Mouse (Mus musculus): ENCODE measurements around the gene Pan2.

The Pan2 gene

DNA sequence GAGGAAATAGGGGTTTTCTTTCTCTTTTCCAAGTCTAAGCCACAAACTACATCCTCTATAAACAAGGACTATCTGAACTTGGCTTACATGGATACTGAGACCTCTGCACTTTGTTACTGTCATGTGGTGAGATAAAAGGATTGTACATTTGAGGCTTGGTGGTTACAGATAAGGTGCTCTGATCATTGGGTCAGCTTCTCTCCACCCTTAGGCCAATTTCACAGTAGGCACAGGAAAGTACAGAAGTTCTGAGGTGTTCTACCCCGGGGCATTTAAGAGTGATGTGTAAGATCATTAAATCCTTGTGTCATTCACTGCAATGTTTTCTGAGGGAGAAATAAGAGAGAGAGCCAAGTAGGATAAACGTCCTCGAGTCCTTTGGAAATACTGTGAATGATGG, 33.5 kb downstream of the Pan2 start:
- DNase-seq, result no peak

DNA sequence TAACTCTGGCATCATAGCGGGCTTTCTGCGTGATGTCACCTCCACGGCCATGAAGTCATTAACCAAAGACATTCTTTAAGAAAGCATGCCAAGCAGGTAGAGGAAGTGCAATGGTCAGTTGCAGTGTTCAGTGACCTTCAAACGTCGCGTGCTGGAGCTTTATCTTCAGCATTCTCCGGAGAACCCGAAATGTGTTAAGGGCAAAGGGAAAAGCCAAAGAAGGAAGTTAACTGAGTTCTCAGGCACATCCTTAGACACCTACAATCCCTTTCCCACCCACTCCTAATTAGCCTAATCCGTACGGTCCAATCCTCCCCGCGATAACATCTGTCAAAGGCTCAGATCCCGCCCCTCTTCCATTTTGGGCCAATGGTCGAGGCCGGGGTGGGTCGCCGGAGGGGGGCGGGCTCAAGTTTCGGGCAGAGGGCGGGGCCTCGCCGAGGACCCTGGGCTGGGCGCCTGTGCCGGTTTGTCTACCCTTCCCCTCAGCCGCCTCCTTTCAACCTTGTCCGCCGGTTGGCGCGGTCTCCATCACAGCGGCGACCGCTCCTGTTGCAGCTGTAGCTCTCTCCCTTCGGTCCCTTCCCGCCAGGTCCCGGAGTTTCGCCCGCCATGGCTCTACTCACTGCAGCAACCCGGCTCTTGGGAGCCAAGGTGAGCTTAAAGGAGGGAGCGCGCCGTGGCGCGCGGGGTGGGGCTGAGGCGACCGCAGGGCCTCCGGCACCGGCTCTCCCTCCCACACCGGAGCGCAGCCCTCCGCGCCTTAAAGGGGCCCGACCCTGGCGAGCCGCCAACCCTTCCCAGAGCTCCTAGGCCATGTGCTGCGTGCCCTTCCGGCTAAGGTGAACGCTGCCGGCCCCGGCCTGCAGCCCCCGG, 34.4 kb downstream of the Pan2 start, which contains the start of gene Cs:
Gene Cs (plus strand): TSS at position 429 of the 876 bp plus-strand sequence.
- DNase-seq, result peak; percentile 98 to 99

DNA sequence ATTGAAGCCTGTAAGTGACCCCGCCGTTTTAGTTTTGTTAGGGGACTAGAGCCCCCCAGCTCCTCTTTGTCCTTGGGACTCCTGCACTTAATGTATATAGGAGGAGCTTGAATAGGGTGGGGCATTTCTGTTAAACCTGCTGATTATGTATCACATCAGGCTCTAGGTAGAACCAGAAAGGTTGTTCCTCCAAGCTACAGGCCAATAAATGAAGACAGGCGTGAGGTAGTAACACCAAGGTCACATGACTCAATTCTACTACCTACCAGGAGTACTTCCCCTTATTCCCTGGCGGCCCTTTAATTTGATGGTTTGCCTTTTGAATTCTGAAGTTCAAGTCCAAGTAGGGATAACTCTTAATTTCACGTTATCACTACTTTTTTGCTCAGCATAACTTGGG, 35.3 kb downstream of the Pan2 start:
- DNase-seq, result peak in 1 of 2 experiments; percentile 24

DNA sequence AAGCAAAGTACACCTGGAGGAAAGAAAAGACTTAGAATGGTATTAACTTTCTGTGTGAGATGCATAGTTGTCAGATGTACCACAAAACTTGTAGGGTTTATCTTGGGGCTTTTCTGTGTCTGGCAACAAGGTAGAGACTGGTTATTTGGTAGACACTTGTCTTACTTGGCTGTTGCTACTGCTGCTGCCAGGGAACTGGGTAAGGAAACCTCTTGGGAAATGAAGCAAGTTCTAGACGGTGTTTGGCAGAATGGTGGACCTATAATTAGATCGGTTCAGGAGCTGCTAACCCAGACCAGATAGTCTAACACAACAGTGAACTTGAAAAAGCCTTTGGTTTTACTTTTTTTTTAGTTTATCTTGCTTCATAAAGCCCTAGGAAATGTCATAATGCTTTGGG, 35.8 kb downstream of the Pan2 start:
- DNase-seq, result no peak

DNA sequence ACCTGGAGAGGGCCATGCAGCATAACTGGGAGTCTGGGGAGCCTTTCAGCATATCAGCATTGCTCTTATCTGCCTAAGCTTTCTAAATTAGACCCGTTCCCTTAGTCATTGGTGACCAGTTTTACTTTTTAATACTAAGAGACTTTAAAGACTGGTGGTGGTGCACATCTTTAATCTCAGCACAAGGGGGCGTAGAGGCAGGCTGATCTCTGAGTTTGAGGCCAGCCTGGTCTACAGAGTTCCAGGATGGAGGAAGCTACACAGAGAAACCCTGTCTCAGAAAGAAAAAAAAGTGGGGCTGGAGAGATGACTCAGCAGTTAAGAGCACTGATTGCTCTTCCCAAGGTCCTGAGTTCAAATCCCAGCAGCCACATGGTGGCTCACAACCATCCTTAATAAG, 37.1 kb downstream of the Pan2 start:
- no peak for DNase-seq

DNA sequence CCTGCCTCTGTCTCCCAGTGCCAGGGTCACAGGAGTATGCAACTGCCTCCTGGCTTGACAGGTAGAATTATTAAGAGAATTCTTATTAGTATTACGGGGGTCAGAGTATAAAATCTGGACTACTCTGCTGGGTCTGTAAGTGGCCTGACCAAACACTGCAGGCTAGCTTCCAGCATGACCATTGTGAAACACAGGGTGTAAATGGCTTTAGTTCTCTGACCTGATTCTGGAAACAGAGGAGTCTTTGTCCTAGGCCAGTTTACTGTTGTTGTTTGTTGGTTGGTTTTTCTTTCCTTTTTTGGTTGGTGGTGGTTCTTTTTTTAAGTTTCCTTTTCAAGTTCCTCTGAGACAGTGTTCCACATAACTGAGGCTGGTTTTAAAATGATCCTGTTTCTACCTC, 40.3 kb downstream of the Pan2 start:
- no peak for DNase-seq

DNA sequence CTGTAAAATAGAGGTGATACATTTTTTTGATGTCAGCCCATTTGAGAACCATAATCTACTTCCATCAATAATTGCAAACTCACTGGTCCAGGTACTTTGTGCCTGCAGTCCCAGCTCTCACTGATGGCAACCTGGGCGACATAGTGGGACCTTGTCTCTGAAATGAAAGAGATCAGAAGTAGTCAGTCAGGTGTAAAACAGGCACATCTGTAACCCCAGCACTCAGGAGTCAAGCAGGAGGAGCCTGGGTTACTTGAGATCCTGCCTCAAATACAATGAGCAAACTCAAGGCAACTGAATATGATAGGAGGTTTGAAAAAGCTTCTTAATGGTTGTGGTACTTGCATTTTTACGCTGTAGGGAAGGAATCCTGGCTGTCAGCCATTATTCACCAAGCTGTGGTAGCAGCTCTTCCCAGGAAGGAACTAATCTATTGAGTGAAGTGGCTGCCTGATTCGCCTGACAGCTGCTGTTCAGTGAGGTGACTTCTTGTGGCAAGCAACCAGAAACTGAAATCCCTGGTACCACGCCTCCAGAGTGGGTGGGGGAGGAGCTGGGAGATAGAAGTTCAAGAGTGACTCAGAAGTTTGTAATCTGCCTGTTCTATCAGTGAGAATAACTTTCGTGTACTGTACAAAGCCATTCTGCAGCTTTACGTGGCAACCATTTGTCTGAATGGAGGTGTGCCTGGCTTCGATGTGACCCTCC, 41.6 kb downstream of the Pan2 start:
- DNase-seq, result peak; percentile 86 to 87

DNA sequence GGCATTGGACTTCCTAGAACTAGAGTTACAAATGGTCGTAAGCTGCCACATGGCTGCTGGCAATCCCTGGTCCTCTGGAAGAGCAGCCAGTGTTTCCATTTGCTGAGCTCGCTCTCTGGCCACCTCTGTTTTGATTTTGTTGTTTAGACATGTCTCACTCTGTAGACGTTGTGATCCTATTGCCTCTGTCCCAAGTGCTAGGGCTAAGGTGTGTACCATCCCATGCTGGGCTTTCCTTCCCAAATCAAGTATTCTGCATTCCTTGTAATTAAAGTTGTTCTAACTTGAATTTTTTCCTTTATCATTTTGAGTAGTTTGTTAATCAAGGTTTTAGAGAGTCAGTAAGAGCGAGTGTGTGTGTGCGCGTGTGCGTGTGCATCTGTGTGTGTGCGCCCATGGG, 44.4 kb downstream of the Pan2 start:
- no peak for DNase-seq

DNA sequence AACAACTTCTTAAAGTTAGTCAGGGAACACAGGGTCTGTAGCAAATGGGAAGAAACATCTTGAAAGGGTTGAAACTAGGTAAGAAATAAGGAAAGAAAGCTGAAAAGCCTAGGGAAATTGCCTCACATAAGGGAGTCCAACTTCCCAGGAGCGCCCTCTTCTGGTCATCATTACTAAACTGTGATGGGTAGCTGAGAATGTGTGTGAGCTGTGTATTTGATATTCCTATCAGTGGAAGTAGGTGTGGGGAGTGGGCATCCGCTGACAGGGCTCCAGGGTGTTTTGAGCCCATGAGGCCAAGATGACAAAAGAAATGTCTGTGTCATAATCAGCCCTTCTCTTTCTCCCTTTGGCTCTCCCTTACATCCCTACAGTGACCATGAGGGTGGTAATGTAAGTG, 55.7 kb downstream of the Pan2 start:
- DNase-seq, result peak; percentile 70 to 81

DNA sequence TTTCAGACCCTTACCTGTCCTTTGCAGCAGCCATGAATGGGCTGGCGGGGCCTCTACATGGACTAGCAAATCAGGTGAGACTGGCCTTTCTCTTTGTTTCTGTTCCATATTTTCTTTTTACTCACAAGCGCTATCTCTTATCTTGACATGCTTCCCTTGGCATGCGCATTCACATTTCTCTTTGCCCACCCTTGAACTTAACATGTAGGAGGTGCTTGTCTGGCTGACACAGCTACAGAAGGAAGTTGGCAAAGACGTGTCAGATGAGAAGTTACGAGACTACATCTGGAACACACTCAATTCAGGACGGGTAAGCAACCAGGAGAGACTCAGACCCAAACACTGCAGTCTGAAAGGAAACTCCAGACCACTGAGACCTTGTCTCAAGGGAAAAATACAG, 56.1 kb downstream of the Pan2 start:
- DNase-seq, result no peak

DNA sequence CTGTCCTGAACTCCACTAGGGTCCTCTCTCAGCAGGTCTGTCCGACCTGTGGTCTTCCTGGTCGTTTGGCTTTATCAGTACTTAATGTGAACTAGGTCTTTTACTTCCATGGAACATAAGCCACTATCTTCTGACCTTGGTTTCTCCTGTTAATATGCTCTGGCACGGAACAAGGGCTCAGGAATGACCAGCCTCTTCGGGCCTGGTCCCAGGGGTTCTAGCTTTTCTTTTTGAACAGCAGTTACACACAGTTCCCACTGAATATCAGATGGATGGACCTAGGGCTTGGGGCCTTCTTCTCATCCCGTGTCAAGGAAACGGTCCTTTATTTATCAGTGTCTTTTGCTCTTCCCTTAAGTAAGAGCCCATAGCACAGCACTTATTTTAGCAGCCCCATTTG, 58.7 kb downstream of the Pan2 start:
- DNase-seq, result no peak

DNA sequence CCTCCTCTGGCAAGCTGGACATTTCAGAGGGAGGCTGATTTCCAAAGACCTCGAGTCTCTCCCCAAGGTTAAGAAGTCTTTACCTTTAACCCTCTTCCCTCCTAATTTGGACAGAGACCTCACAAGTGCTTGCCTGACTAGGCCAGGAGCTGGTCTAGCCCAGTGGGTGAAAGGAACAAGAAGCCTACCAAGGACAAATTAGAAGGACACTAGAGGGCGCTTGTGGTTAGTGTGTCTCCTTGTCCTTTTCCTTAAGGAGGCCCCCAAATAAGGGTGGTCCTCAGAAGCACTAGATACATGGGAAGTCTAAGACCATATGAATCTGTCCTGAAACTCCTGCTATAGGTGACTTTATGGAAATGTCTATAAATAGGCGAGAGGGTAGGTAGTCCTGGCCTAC, 59.4 kb downstream of the Pan2 start:
- DNase-seq, result peak; percentile 57 to 60

DNA sequence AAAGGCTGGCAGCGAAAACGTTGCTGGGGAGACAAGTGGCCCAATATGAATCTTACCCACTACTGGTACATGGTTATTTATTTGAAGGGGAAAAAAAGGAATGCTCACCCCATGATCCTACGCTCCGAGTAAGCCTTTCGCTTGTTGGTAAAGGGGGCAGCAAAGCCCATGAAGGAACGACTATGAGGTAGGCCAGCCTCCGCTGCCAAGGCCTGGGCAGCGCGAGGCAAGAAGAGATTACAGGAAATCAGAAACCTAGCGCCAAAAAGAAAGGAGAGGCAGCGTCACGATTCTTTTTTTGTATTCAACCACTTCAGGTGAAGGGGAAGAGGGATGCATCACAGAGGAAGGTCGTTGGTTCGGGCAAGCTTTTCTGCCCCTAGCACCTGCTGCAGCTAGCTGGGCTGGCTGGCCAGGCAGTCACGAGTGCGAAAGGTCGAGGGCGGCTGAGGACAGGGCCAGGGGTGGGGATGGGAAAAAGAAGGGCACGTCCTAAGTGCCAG, 64.8 kb downstream of the Pan2 start:
- DNase-seq, result peak; percentile 82 to 87

DNA sequence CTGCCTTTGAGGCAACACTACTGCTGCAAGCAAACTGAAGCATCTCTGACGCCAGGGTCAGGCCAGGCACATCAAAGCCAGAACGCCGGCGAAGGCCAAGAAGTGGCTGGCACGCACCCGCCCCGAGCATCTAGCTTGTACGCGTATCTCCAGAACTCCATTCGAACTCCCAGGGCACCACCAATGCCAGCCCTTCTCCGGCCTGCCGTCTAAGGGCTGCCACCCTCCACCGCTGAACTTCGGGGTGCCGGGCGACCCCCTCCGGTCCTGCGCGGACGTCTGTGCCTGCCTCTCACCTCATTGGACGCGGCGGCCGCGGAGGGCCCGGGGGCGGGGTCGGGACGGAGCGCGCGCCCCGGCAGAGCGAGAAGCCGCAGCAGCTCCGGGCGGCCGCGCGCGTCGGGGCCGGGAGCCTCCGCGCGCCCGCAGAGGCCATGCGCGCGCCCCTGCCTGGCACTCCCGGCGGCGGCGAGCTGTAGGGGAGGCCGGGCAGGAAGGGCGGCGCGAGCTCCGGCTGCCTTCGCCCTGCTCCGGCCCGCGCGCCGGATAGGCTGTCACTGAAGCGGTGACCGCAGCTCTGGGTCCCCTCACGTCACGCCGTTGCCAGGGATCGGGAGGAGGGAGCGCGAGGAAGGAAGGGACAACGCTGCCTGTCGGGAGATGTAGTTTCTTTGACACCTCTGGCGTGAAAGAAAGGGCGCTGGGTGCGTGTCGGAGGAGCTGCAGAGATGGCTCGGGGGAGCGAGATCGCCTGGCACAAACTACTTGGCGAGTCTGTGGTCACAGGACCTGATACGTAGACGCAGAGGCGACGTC, 65.5 kb downstream of the Pan2 start, which contains the start of gene Coq10a:
Gene Coq10a (minus strand): TSS at position 596 of the 816 bp plus-strand sequence.
- peak; percentile 94 for DNase-seq

DNA sequence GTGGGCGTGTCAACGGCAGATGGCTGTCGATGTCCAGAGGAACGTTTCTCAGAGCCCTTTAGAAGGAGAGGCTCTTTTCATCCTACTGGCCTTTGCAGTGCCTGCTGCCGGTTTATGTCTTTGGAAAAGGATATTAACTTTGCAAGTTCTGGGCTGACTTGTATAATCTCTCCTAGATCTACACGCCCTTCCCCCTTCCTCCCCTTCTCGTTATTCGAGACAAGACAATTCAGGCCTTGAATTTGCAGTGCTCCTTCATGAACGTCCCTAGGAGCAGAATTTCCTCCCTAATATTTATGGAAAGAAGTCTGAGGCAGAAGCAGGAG, 66.0 kb downstream of the Pan2 start:
- DNase-seq, result no peak

DNA sequence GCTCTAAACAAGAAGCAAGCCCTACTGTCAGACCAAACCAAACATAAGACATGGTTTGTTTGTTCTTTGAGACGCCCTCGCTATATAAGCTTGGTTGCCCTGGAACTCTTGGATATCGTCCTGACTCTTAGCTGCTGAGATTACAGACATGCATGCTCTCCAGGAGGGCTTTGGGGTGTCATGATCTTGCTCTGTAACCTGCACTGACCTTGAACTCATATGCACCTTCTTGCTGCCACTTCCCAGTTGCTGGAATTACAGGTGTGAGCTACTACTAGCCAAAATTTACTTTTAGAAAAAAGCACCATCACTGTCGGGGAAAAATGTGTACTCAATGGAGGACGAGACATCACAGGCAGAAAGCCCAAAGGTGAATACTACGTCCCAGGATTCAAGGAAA, 66.5 kb downstream of the Pan2 start:
- DNase-seq, result no peak

DNA sequence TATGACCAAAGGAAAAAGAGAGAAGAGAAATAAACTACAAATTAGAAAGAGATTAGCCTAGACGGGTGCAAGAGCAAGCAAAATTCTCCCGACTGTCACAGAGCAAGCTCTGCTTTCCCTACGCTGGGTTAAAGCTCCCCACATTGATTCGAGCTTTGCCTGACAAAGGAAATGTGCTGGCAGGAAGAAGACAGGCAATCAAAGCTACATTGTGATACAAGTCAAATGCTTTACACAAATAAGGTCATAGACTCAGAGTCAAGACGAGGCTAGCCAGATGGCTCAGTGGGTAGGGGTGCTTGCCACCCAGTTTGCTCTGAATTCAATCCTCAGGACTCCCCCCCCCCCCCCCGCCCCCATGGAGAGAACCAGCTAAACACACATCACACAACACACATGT, 66.9 kb downstream of the Pan2 start:
- no peak for DNase-seq

DNA sequence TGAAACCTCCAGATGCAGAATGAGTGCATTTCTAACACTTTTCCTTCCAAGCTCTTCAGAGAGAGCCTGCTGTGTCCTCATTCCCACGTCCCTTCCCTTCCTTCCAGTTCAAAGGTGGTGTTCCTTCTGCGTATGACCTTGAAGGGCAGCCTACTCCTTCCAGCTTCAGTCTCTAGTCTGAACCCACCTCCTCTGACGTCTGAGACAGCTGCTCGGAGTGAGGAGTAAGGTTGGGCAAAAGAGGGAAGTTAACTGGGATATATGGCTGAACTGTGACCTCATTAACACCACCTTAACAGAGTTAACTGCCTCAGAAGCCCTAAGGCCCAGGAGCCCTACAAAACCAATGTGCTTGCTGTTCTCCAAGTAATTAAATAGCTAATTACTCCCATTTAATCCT, 67.5 kb downstream of the Pan2 start:
- no peak for DNase-seq

All from kidney, postnatal 36 days (tissue).